Mouse (Mus musculus): ENCODE results near the gene Thada. TPM values are rescaled to one million over a fixed set of nuclear protein-coding genes. Genes with fewer than 3 reads are reported as not detected.
"Not testable (repeated sequence)": the region's sequence is repeated elsewhere in the genome, so short reads cannot be mapped to it uniquely, and the experiment has no call there.

Thada gene
- total and polyA plus RNA-seq, 3 experiments, result 5.0 to 8.3 (median 7.7) TPM

GRCm38 (mm10) chr17:84188374-84188961 lies 277.5 kb downstream of the Thada start:
- peak overlapping the region; percentile 62 for H3K4me3 ChIP-seq
- TF ChIP-seq CTCF (IDR thresholded peaks at IDR 0.05) (0 out of 2 replicates have a peak, but pooled peaks have one; percentile 13), POLR2A (IDR thresholded peaks at IDR 0.05; ENCODE audit: insufficient read depth, low read depth, low read length) (peak; percentile 90), EP300 (IDR thresholded peaks at IDR 0.05; ENCODE audit: insufficient read depth, low read depth, low read length) (peak; percentile 95)
- peak; percentile 96 to 98 for DNase-seq
- no peaks in the 10 kb centered on the region for H3K79me2 ChIP-seq (replicated peaks; ENCODE audit: control insufficient read depth, insufficient read depth, low read length)
- peaks cover 3% of the 10 kb centered on the region; the same call in 1 of the 2 replicates for H3K36me3 ChIP-seq (ENCODE audit: control insufficient read depth, insufficient read depth, low read length)
- no peaks in the 10 kb centered on the region for H3K27me3 ChIP-seq (ENCODE audit: control insufficient read depth, insufficient read depth, low read length)
- peak overlapping the region; percentile 74 for H3K9ac ChIP-seq (ENCODE audit: low read depth, low read length)
- WGBS, result 2% methylated on average over 37 of the region's 38 CpGs
- H3K4me1 ChIP-seq (ENCODE audit: control insufficient read depth, insufficient read depth, low read length), result peaks cover 6% of the 10 kb centered on the region
- peak overlapping the region; percentile 99 for H3K27ac ChIP-seq
- intact Hi-C loops (cut with DNase I), result loop anchor here (2.0 kb wide), 1 partner anchor 216 kb away; no protein-coding TSS in a partner anchor

GRCm38 (mm10) chr17:84187727-84188373 lies 278.2 kb downstream of the Thada start, which contains the start of gene Zfp36l2:
TSS of gene Zfp36l2 (minus strand) at chr17:84187947.
- Histone ChIP-seq H3K4me1 (ENCODE audit: control insufficient read depth, insufficient read depth, low read length) (peaks cover 6% of the 10 kb centered on the region), H3K4me3 (peak within 1 kb of the TSS; percentile 79), H3K27me3 (ENCODE audit: control insufficient read depth, insufficient read depth, low read length) (no peaks in the 10 kb centered on the region), H3K36me3 (ENCODE audit: control insufficient read depth, insufficient read depth, low read length) (peaks cover 3% of the 10 kb centered on the region; the same call in 1 of the 2 replicates), H3K9ac (ENCODE audit: low read depth, low read length) (peak within 1 kb of the TSS; percentile 97), H3K27ac (peak within 1 kb of the TSS; percentile 99), H3K79me2 (replicated peaks; ENCODE audit: control insufficient read depth, insufficient read depth, low read length) (no peaks in the 10 kb centered on the region)
- TF ChIP-seq POLR2A (IDR thresholded peaks at IDR 0.05; ENCODE audit: insufficient read depth, low read depth, low read length) (peak; percentile 88), CTCF (IDR thresholded peaks at IDR 0.05) (no peak), EP300 (IDR thresholded peaks at IDR 0.05; ENCODE audit: insufficient read depth, low read depth, low read length) (0 out of 2 replicates have a peak, but pooled peaks have one; percentile 12)
- under 1% methylated on average over 74 of the region's 76 CpGs for WGBS
- peak; percentile 98 for DNase-seq
- intact Hi-C loops (cut with DNase I), result loop anchor here (2.0 kb wide), 1 partner anchor 215 kb away; no protein-coding TSS in a partner anchor

GRCm38 (mm10) chr17:84187264-84187663 lies 278.7 kb downstream of the Thada start:
- H3K36me3 ChIP-seq (ENCODE audit: control insufficient read depth, insufficient read depth, low read length); H3K79me2 ChIP-seq (replicated peaks; ENCODE audit: control insufficient read depth, insufficient read depth, low read length); H3K27me3 ChIP-seq (ENCODE audit: control insufficient read depth, insufficient read depth, low read length); H3K4me1 ChIP-seq (ENCODE audit: control insufficient read depth, insufficient read depth, low read length); intact Hi-C loops (cut with DNase I); DNase-seq: not testable (repeated sequence)
- H3K9ac ChIP-seq (ENCODE audit: low read depth, low read length), result peak overlapping the region; percentile 97
- H3K27ac ChIP-seq, result peak overlapping the region; percentile 99
- peak overlapping the region; percentile 79 for H3K4me3 ChIP-seq
- WGBS, result 0% methylated on average over 15 of the region's 37 CpGs

GRCm38 (mm10) chr17:84186451-84187202 lies 279.4 kb downstream of the Thada start:
- TF ChIP-seq POLR2A (IDR thresholded peaks at IDR 0.05; ENCODE audit: insufficient read depth, low read depth, low read length) (no peak), CTCF (IDR thresholded peaks at IDR 0.05) (peak; percentile 47), EP300 (IDR thresholded peaks at IDR 0.05; ENCODE audit: insufficient read depth, low read depth, low read length) (no peak)
- 5% methylated on average over 77 of the region's 80 CpGs for WGBS
- peaks cover 11% of the 10 kb centered on the region for H3K4me1 ChIP-seq (ENCODE audit: control insufficient read depth, insufficient read depth, low read length)
- H3K4me3 ChIP-seq, result peak overlapping the region; percentile 79
- H3K27me3 ChIP-seq (ENCODE audit: control insufficient read depth, insufficient read depth, low read length), result no peaks in the 10 kb centered on the region
- H3K79me2 ChIP-seq (replicated peaks; ENCODE audit: control insufficient read depth, insufficient read depth, low read length), result no peaks in the 10 kb centered on the region
- DNase-seq, result peak; percentile 80 to 82
- H3K9ac ChIP-seq (ENCODE audit: low read depth, low read length), result peak overlapping the region; percentile 89
- intact Hi-C loops (cut with DNase I), result no loop called here
- H3K36me3 ChIP-seq (ENCODE audit: control insufficient read depth, insufficient read depth, low read length), result peaks cover 3% of the 10 kb centered on the region
- peak overlapping the region; percentile 89 for H3K27ac ChIP-seq

- peak; percentile 81 to 85 for DNase-seq
- Histone ChIP-seq H3K27me3 (ENCODE audit: control insufficient read depth, insufficient read depth, low read length) (no peaks in the 10 kb centered on the region), H3K79me2 (replicated peaks; ENCODE audit: control insufficient read depth, insufficient read depth, low read length) (no peaks in the 10 kb centered on the region), H3K4me3 (peak overlapping the region; percentile 79), H3K9ac (ENCODE audit: low read depth, low read length) (peak overlapping the region; percentile 89), H3K27ac (peak overlapping the region; percentile 89), H3K36me3 (ENCODE audit: control insufficient read depth, insufficient read depth, low read length) (peaks cover 3% of the 10 kb centered on the region), H3K4me1 (ENCODE audit: control insufficient read depth, insufficient read depth, low read length) (peaks cover 18% of the 10 kb centered on the region)
- 5% methylated on average over 95 of the region's 108 CpGs for WGBS
- TF ChIP-seq EP300 (IDR thresholded peaks at IDR 0.05; ENCODE audit: insufficient read depth, low read depth, low read length), result no peak
- peak; percentile 58 for TF ChIP-seq CTCF (IDR thresholded peaks at IDR 0.05)
- intact Hi-C loops (cut with DNase I), result no loop called here
These were observed 280.2 kb downstream of the Thada start for GRCm38 (mm10) chr17:84185581-84186450.

Measured in heart, adult 2 months (tissue).